Mouse (Mus musculus): ENCODE data around the gene Abhd12. TPM values are rescaled to one million over a fixed set of nuclear protein-coding genes. Genes with fewer than 3 reads are reported as not detected.
A peak's percentile ranks its signal among the peaks of the same experiment; 100 is the strongest.

Gene Abhd12
- total and polyA plus RNA-seq, 2 experiments from 2014 or later: 150 to 152 TPM

DNA sequence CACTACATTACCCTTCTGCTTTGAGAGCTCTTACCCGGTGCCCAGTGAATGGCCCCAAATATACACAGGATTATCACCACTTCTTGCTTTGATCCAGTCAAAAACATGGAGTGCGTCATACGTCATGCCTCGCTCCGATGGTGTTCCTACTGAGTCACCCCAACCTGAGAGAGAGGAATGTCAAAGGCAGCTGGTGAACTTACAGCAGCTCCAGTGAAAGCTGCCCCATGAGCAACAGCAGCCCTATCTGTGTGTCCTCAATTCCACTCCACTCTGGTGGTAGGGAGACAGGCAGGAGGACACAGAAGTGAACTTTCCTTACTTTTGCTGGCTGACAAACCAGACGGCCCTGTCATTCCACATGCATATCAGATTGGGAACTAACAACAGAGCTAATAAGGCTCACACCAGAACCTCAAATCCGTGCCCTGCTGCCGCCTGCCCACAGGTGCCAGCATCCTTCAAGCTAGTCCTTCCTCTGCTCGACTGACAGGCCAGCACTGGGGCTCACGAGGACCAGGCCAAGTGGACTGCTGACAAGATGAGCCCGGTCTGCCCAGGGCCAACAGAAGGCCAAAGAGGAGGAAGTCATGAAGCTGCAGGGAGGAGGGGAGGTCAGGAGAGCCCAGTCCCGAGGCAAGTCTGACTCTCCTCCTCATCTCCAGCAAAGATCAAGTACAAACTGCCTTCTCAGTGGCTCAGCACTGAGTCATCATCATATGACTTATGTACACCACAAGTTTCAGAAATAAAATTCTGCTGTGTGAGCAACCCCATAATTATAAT is 64.7 kb downstream of the Abhd12 start:
- no peak overlapping the region for H3K9ac ChIP-seq
- no peaks in the 10 kb centered on the region for H3K9me3 ChIP-seq (ENCODE audit: low read length)
- ATAC-seq (no peak), DNase-seq (no peak)
- H3K4me2 ChIP-seq (ENCODE audit: low read depth): no peak overlapping the region
- peaks cover 30% of the 10 kb centered on the region for H3K36me3 ChIP-seq (ENCODE audit: insufficient read depth)
- no peak overlapping the region for H3K4me3 ChIP-seq (ENCODE audit: low read depth, low read length)
- H3K4me1 ChIP-seq (ENCODE audit: insufficient read depth): no peaks in the 10 kb centered on the region
- TF ChIP-seq CTCF (IDR thresholded peaks at IDR 0.05; ENCODE audit: low read depth): no peak
- no peak overlapping the region for H3K27ac ChIP-seq (ENCODE audit: low read depth, low read length)
- no peaks in the 10 kb centered on the region for H3K27me3 ChIP-seq (ENCODE audit: insufficient read depth, low read length)
- 88% methylated on average over 12 of the region's 12 CpGs for WGBS

- Histone ChIP-seq H3K4me1 (ENCODE audit: insufficient read depth) (no peaks in the 10 kb centered on the region), H3K4me3 (ENCODE audit: low read depth, low read length) (no peak overlapping the region), H3K4me2 (ENCODE audit: low read depth) (no peak overlapping the region), H3K27ac (ENCODE audit: low read depth, low read length) (no peak overlapping the region), H3K27me3 (ENCODE audit: insufficient read depth, low read length) (no peaks in the 10 kb centered on the region), H3K9ac (no peak overlapping the region), H3K36me3 (ENCODE audit: insufficient read depth) (peaks cover 49% of the 10 kb centered on the region), H3K9me3 (ENCODE audit: low read length) (no peaks in the 10 kb centered on the region)
- DNase-seq (no peak), ATAC-seq (no peak)
- WGBS: 98% methylated on average over 3 of the region's 3 CpGs
- TF ChIP-seq CTCF (IDR thresholded peaks at IDR 0.05; ENCODE audit: low read depth): no peak
Observed at GRCm38 (mm10) chr2:150837781-150838180, 66.8 kb downstream of the Abhd12 start.

DNA sequence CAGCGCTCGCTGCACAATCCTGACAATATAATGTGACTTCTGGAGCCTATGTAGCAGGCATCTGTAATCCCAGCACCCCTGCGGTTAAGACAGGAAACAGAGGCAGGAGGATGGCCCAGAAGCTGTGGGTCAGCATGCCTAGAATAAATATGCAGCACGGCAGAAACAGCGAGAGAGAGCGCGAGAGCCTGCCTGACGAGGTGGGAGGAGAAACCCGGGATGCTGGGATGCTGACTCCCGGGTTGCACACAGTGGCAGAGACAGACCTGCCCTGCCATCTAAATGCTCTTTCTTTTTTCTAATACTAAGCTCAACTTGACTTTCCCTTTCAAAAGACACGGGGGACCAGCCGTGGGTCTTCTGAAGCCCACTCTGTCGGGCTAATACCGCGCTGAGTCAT is 67.6 kb downstream of the Abhd12 start:
- ATAC-seq (no peak), DNase-seq (no peak)
- Histone ChIP-seq H3K4me2 (ENCODE audit: low read depth) (no peak overlapping the region), H3K36me3 (ENCODE audit: insufficient read depth) (peaks cover 55% of the 10 kb centered on the region), H3K27me3 (ENCODE audit: insufficient read depth, low read length) (no peaks in the 10 kb centered on the region), H3K4me1 (ENCODE audit: insufficient read depth) (no peaks in the 10 kb centered on the region), H3K4me3 (ENCODE audit: low read depth, low read length) (no peak overlapping the region), H3K9ac (no peak overlapping the region), H3K27ac (ENCODE audit: low read depth, low read length) (no peak overlapping the region), H3K9me3 (ENCODE audit: low read length) (no peaks in the 10 kb centered on the region)
- 61% methylated on average over 15 of the region's 15 CpGs for WGBS
- TF ChIP-seq CTCF (IDR thresholded peaks at IDR 0.05; ENCODE audit: low read depth): no peak

- DNase-seq: no peak
- no peak for ATAC-seq
- no peaks in the 10 kb centered on the region for H3K4me1 ChIP-seq (ENCODE audit: insufficient read depth)
- H3K9me3 ChIP-seq (ENCODE audit: low read length): no peaks in the 10 kb centered on the region
- H3K27me3 ChIP-seq (ENCODE audit: insufficient read depth, low read length): no peaks in the 10 kb centered on the region
- no peak overlapping the region for H3K4me3 ChIP-seq (ENCODE audit: low read depth, low read length)
- WGBS: 96% methylated on average over 4 of the region's 4 CpGs
- no peak for TF ChIP-seq CTCF (IDR thresholded peaks at IDR 0.05; ENCODE audit: low read depth)
- no peak overlapping the region for H3K4me2 ChIP-seq (ENCODE audit: low read depth)
- H3K27ac ChIP-seq (ENCODE audit: low read depth, low read length): no peak overlapping the region
- H3K36me3 ChIP-seq (ENCODE audit: insufficient read depth): peaks cover 64% of the 10 kb centered on the region
- H3K9ac ChIP-seq: no peak overlapping the region
Observed at GRCm38 (mm10) chr2:150835975-150836374, 68.6 kb downstream of the Abhd12 start.

DNA sequence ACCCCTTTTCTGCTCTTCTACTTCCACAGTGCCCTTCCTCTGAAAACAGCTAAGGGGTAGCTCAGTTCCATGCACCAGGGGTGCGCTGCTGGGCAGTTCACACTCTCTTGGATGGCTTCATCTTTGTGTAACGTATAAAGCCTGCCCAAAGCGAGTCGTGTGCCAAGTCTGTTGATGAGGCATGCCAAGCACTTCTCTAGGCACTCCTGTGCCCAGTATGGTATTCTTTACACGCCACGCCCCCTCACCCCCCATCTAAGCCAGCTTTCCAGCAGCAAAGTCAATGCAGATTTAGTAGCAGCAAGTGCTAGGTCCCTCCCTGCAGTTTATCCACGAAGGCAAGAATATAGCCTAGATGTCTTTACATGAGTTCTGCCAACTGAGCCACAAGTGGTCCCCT is 69.9 kb downstream of the Abhd12 start:
- Histone ChIP-seq H3K4me1 (ENCODE audit: insufficient read depth) (no peaks in the 10 kb centered on the region), H3K4me2 (ENCODE audit: low read depth) (no peak overlapping the region), H3K4me3 (ENCODE audit: low read depth, low read length) (no peak overlapping the region), H3K27me3 (ENCODE audit: insufficient read depth, low read length) (no peaks in the 10 kb centered on the region), H3K9ac (no peak overlapping the region), H3K27ac (ENCODE audit: low read depth, low read length) (no peak overlapping the region), H3K9me3 (ENCODE audit: low read length) (no peaks in the 10 kb centered on the region), H3K36me3 (ENCODE audit: insufficient read depth) (peaks cover 78% of the 10 kb centered on the region)
- no peak for ATAC-seq
- DNase-seq: no peak
- WGBS: 73% methylated on average over 7 of the region's 7 CpGs
- no peak for TF ChIP-seq CTCF (IDR thresholded peaks at IDR 0.05; ENCODE audit: low read depth)

DNA sequence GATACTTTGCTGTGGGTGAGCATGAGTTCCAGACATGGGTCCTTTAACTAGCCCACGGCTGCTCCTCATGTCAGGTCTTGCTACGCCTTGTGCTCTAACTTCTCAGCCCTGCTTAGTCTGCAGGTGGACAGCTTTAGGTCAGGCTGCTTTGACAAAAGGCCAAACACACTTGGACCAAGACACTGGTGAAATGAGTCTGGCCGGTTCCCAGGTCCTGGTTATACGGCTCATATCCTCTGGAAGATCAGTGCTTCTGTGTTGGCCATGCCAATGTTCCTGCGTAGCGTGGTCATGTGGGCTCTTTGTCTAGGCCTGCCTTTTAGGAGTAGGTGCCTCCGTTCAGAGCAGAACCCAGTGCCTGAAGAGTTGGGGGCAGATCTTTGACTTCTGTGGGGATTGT is 72.5 kb downstream of the Abhd12 start:
- no peaks in the 10 kb centered on the region for H3K9me3 ChIP-seq (ENCODE audit: low read length)
- H3K9ac ChIP-seq: no peak overlapping the region
- ATAC-seq: 0 out of 2 replicates have a peak, but pooled peaks have one; percentile 2
- TF ChIP-seq CTCF (IDR thresholded peaks at IDR 0.05; ENCODE audit: low read depth): no peak
- H3K27ac ChIP-seq (ENCODE audit: low read depth, low read length): no peak overlapping the region
- no peak overlapping the region for H3K4me3 ChIP-seq (ENCODE audit: low read depth, low read length)
- H3K4me2 ChIP-seq (ENCODE audit: low read depth): no peak overlapping the region
- DNase-seq: no peak
- no peaks in the 10 kb centered on the region for H3K4me1 ChIP-seq (ENCODE audit: insufficient read depth)
- H3K27me3 ChIP-seq (ENCODE audit: insufficient read depth, low read length): no peaks in the 10 kb centered on the region
- H3K36me3 ChIP-seq (ENCODE audit: insufficient read depth): peaks cover 87% of the 10 kb centered on the region
- WGBS: 94% methylated on average over 7 of the region's 7 CpGs

GRCm38 (mm10) chr2:150830911-150831441 is 73.6 kb downstream of the Abhd12 start:
- TF ChIP-seq CTCF (IDR thresholded peaks at IDR 0.05; ENCODE audit: low read depth): no peak
- no peak for DNase-seq
- no peaks in the 10 kb centered on the region for H3K9me3 ChIP-seq (ENCODE audit: low read length)
- H3K4me3 ChIP-seq (ENCODE audit: low read depth, low read length): no peak overlapping the region
- peaks cover 91% of the 10 kb centered on the region for H3K36me3 ChIP-seq (ENCODE audit: insufficient read depth)
- no peaks in the 10 kb centered on the region for H3K27me3 ChIP-seq (ENCODE audit: insufficient read depth, low read length)
- peak; percentile 18; the same call in 1 of the 2 replicates for ATAC-seq
- WGBS: 85% methylated on average over 3 of the region's 3 CpGs
- H3K9ac ChIP-seq: no peak overlapping the region
- H3K4me1 ChIP-seq (ENCODE audit: insufficient read depth): no peaks in the 10 kb centered on the region
- no peak overlapping the region for H3K4me2 ChIP-seq (ENCODE audit: low read depth)
- no peak overlapping the region for H3K27ac ChIP-seq (ENCODE audit: low read depth, low read length)

Data from forebrain, postnatal 0 days (tissue).